Mouse (Mus musculus) testis, adult 2 months (tissue): ENCODE measurements around the gene Leo1. TPM values are rescaled to one million over a fixed set of nuclear protein-coding genes. Genes with fewer than 3 reads are reported as not detected.
A peak's percentile ranks its signal among the peaks of the same experiment; 100 is the strongest.

Source experiments
- H3K27ac ChIP-seq: fragments of 200-500 bp; 2 replicates; pipeline ENCODE4 v1.5.1; 2012; ENCODE audit warnings: low read depth, low read length; ENCODE audit not compliant: control insufficient read depth, insufficient read depth
- H3K27me3 ChIP-seq: fragments of 200-500 bp; 2 replicates; pipeline ENCODE4 v1.6.1; 2012; ENCODE audit warnings: mild to moderate bottlenecking, low read length, moderate library complexity; ENCODE audit not compliant: control insufficient read depth, insufficient read depth
- H3K36me3 ChIP-seq: fragments of 200-500 bp; 2 replicates; pipeline ENCODE4 v1.6.1; 2012; ENCODE audit warnings: mild to moderate bottlenecking, low read length; ENCODE audit not compliant: control insufficient read depth, insufficient read depth
- H3K4me1 ChIP-seq: fragments of 200-500 bp; 2 replicates; pipeline ENCODE4 v1.6.1; 2012; ENCODE audit warnings: low read length; ENCODE audit not compliant: control insufficient read depth, insufficient read depth
- H3K4me3 ChIP-seq: fragments of 200-500 bp; 2 replicates; pipeline ENCODE4 v1.5.1; 2012; ENCODE audit warnings: low read depth, mild to moderate bottlenecking, low read length, moderate library complexity, mixed read lengths; ENCODE audit not compliant: control insufficient read depth
- CTCF ChIP-seq: fragments of 200-500 bp; IDR thresholded peaks from 2 replicates; pipeline ENCODE4 v1.5.1; 2012; ENCODE audit warnings: low read depth, mild to moderate bottlenecking, inconsistent platforms, low read length, moderate library complexity; ENCODE audit not compliant: control insufficient read depth, insufficient read depth, insufficient replicate concordance
- POLR2A ChIP-seq: fragments of 200-500 bp; IDR thresholded peaks from 2 replicates; pipeline ENCODE4 v1.6.1; 2012; ENCODE audit warnings: low read depth, mild to moderate bottlenecking, inconsistent platforms, low read length, moderate library complexity; ENCODE audit not compliant: control insufficient read depth
- polyA plus RNA-seq: library from polyadenylated mRNA; depleted of rRNA; stranded (reverse); fragments of >200 nt; gene quantifications from 2 replicates; pipeline ENCODE4 v1.2.3, GENCODE M21; 2012

Leo1 gene
- polyA plus RNA-seq, 1 experiment: 13.6 TPM

DNA sequence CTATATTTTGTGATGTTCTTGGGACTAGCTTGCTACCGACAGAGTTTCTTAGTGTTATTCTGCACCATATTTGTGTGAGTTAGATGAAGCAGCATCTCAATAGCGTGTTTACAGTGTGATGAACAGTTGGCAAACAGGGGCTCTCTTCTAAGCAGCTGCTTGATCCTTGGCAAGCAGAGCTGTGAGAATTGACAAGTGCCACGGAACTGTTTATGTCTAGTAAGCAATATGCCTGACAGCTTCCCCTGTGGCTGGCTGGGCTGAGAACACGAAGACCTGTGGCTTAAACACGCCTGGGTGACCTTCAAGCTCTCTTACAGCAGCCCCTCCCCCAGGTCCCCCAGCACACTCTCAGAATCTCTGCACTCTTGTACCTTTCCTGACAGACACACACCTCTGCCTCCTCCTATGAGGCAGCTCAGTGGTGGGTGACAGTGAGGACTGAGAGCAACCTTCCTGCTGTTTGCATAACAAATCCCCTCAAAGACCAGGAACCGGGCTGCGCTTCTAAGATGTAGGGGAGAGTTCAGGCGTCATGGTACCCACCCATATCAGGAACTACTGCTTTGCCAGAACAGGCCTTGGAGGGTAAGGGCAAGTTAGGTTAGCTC is 21.8 kb downstream of the Leo1 start:
- Histone ChIP-seq H3K4me1 (peaks cover under 1% of the 10 kb centered on the region), H3K36me3 (peaks cover 1% of the 10 kb centered on the region)

DNA sequence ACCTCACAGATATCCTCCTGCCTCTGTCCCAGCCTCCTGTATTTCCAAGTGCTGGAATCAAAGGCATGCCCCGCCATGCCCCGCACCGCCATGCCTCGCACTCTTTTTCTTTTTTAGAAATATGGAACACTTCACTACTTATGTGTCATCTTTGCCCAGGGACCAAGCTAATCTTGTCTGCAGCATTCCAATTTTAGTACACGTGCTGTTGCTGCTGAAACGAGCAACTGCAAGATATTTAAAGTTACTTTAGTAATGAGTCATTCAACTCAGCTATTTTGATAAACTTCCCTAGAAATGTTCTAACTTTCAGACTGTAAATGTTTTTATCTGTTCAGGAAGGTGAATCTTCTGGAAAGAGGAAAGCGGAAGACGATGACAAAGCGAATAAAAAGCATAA is 24.5 kb downstream of the Leo1 start:
- Histone ChIP-seq H3K27ac (no peak overlapping the region), H3K27me3 (no peaks in the 10 kb centered on the region), H3K36me3 (no peaks in the 10 kb centered on the region; the same call in 1 of the 2 replicates), H3K4me1 (peaks cover 5% of the 10 kb centered on the region), H3K4me3 (no peak overlapping the region)
- TF ChIP-seq POLR2A: no peak
- TF ChIP-seq CTCF: no peak

More for the DNA sequence above, 21.8 kb downstream of the Leo1 start:
- Histone ChIP-seq H3K4me3 (no peak overlapping the region), H3K27me3 (no peaks in the 10 kb centered on the region), H3K27ac (no peak overlapping the region)
- TF ChIP-seq CTCF (no peak), POLR2A (no peak)

GRCm38 (mm10) chr9:75466641-75467040 is 25.3 kb downstream of the Leo1 start:
- no peak overlapping the region for H3K4me3 ChIP-seq
- no peaks in the 10 kb centered on the region; the same call in 1 of the 2 replicates for H3K36me3 ChIP-seq
- H3K27ac ChIP-seq: no peak overlapping the region
- no peak for TF ChIP-seq CTCF
- no peak for TF ChIP-seq POLR2A
- H3K4me1 ChIP-seq: peaks cover 5% of the 10 kb centered on the region
- no peaks in the 10 kb centered on the region for H3K27me3 ChIP-seq

DNA sequence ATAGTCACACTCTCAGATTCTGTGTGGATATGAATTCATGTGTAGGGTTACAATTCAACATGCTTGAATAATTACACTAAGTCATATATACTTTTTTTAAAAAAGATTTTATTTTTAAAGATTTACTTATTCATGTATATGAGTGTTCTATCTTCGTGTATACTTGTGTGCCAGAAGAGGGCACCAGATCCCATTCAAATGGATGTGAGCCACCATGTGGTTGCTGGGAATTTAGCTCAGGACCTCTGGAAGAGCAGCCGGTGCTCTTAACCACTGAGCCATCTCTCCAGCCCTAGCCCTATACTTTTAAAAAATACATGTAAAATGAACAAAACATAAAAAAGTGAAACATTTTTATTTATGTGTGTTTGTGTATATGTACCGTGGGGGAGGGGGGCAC is 26.3 kb downstream of the Leo1 start:
- Histone ChIP-seq H3K27me3 (no peaks in the 10 kb centered on the region), H3K4me3 (no peak overlapping the region), H3K36me3 (no peaks in the 10 kb centered on the region; the same call in 1 of the 2 replicates), H3K4me1 (peaks cover 5% of the 10 kb centered on the region), H3K27ac (no peak overlapping the region)
- no peak for TF ChIP-seq POLR2A
- TF ChIP-seq CTCF: no peak

GRCm38 (mm10) chr9:75468297-75468696 is 27.0 kb downstream of the Leo1 start:
- H3K36me3 ChIP-seq: no peaks in the 10 kb centered on the region; the same call in 1 of the 2 replicates
- H3K27me3 ChIP-seq: no peaks in the 10 kb centered on the region
- peak overlapping the region; percentile 73 for H3K27ac ChIP-seq
- peak; percentile 56; the same call in 1 of the 2 replicates for TF ChIP-seq CTCF
- no peak for TF ChIP-seq POLR2A
- H3K4me3 ChIP-seq: peak overlapping the region; percentile 86
- peaks cover 5% of the 10 kb centered on the region for H3K4me1 ChIP-seq

DNA sequence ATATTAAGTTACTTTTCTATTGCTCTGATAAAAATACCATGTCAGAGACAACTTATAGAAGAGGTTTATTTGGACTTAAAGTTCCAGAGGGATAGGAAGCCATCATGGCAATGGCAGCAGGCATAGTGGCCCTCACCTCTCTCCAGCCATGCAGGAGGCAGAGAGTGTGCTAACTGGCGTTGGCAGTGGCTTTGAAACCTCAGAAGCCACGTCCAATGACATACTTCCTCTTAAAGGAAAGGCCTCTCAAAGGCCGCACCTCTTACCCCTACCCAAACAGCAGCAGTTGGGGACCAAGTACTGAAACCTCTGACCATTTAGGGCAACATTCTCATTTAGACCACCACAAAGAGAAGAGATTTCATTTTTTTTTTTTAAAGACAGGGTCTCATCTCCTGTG is 35.9 kb downstream of the Leo1 start:
- Histone ChIP-seq H3K36me3 (peaks cover 3% of the 10 kb centered on the region), H3K4me1 (no peaks in the 10 kb centered on the region), H3K4me3 (no peak overlapping the region), H3K27ac (no peak overlapping the region), H3K27me3 (no peaks in the 10 kb centered on the region)
- TF ChIP-seq CTCF (no peak), POLR2A (no peak)

DNA sequence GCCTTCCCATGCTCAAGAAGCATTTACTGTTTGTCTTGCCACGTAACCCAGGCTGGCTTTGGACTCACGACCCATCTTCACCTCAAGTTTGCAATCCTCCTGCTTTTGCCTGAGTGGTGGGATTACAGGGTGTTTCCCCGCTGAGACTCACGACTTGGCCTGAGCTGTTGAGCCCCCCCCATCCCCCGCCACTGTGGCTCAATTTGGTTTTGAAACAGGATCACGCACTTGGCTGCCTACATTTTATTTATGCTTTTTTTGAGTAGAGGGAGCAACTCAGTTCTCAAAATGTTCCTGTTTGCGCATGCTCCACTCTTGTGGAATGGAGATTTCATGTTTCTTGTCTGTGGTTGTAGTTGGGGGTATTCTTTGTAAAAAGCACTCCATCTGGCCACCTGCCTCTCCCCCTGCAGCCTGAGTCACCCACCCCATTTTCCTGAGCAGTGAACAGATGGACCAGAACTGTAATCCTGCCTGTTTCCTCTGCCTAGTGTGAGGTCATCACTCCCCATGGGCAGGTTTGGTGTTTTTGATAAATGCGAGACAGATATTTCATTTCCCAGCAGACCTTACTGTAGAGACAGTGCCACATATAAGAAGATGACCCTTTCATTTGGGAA is 37.9 kb downstream of the Leo1 start:
- Histone ChIP-seq H3K27ac (no peak overlapping the region), H3K4me3 (no peak overlapping the region), H3K27me3 (no peaks in the 10 kb centered on the region), H3K36me3 (peaks cover 3% of the 10 kb centered on the region), H3K4me1 (no peaks in the 10 kb centered on the region)
- TF ChIP-seq CTCF (0 out of 2 replicates have a peak, but pooled peaks have one; percentile 6), POLR2A (no peak)
